Mouse (Mus musculus): ENCODE measurements at regions not wholly inside any gene's neighbourhood (a gene's known extent, or its start where the extent isn't known, plus 50 kb on each side); places are given as distances from the start of the nearest gene placed in this dataset.

DNA sequence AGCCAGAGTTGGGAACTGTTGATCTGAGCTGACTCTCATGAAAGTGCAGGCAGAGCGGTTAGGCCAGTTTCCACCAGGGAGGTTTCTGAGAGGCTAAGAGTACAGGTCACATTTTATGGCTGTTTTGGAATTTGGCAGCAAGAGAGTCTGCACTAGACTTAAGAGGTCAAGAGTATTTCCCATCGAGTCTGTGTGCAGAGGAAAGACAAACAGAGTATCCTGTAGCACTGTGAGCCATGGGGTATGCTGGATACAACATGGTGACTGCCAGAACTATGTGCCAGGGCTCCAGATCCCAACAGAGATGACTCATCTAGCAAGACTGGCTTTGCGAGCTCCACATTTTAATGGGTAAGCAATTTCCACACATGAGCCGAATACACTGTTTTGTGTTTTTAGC is 146.0 kb upstream of the Mpped2 start:
- peak; percentile 59 for DNase-seq

DNA sequence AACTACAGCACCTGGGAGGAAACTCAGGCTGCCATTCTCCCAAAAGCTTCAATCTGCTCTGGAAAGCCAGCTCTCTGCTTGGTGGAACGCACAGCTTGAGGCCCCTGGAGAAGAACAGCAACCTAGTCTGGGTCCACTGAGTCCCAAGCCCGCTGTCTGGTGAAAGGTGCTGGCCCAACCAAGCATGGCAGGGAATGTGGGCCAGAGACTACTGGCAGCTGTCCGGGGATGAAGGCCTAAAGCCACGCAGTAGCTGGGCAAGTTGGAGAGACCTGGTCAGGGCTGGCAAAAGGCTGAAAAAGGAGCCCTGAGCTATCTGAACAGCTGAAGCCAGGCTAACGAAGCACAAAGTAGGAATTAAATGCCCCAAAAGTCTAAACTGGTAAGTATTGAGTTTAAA is 139.4 kb upstream of the Mpped2 start:
- DNase-seq: peak; percentile 23

DNA sequence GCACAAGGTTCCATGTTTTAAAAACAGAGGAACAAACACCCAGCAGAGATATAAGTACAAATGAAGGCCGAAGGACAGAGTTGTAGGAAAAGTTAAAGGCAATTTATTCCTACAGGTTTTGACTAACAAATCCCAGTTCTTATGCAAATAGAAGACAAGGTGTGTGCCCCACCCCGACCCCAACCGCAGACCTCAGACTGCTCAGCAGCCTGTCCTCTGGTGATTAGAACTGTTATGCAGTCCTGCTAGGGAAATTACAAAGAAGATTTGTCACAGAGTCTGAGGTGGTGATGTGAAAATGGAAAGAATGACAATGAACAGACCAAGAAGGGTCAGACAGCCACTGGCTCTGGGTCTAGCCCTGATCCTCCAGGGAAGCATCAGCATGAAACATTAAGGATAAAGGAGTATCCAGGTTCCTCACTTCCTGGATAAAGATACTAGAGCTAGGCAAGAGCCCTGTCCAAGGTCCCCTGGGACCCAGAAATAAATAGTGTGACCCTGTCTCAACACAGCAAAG is 131.4 kb upstream of the Mpped2 start:
- no peak for DNase-seq

DNA sequence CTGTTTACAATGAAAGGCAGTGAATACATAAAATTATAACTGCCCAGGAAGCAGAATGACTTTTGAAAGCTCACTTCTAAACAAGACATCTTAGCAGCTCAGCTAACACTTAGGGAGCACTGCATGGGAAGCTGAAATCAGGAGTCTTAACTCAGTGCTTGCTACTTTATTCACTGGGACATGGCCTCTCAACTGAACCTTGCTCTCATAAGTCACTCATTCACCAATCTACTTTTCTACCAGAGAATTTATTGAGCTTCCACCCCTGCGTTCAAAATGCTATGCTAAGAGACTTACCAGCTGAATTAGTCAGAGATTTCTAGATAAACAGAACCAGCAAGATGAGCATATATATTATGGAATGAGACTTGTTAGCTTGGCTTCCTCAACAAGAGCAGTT is 122.8 kb upstream of the Mpped2 start:
- peak; percentile 4 for DNase-seq

DNA sequence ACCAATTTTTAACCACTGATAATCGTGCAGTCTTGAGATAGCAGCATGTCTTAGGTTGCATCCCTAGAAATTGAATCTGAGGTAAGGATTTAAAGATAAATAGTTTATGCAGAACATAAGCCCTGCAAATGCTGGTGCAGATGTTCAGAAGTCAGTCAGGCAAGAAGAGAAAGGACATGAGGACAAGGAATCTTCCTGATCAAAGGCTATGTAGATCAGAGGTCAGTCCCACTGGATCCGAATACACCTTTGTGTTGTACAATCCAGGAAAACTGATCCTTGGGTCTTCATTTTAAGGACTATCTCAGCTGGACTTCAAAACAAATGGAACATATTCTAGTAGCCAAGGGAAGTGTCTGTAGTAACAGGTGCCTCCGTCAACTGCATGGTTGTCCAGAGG is 121.7 kb upstream of the Mpped2 start:
- DNase-seq: no peak

DNA sequence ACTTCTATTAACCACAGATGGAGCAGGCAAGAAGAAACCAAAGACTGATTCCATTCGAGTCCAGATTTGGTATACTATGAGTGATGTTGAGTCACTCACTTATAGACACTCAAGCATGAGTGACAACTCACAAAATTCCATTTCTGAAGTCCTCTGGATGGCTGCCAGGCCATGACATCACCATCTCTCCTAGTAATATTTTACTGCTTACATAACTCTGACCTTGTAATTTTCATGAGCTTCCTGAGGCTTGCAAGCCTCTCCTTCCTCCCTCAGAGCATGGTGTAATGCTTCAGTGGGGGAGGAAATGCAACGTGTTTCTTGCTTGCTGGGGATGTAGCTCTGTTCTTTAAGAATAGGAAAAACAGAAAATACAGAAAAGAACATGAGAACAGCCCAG is 121.2 kb upstream of the Mpped2 start:
- DNase-seq: no peak

DNA sequence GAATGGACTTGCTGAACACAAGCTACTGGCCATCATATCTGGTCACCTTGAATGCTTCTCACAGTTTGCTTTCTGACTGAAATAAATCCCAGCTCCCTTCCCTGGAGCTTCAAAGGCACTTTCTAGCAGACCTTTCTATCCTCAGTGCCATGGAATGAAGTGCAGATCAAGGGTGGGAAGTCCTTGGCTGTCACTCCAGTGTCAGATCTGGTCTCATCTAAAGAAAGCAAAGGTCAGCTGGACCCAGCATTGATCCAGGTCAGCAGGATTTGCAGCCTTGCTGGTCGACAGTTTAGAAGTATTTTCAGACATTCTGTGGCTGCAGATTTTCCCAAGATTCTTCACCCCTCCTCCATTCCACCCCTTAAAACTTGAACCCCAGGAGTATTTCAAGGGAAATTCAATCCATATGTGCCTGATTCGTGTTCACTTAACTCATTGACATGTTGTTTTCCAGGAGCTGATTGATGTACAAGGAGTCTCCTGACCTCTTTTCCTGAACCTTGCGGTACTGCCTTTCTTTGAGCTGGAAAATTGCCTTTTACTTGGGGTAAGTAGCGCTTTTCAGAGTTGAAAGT is 116.2 kb upstream of the Mpped2 start:
- no peak for DNase-seq

DNA sequence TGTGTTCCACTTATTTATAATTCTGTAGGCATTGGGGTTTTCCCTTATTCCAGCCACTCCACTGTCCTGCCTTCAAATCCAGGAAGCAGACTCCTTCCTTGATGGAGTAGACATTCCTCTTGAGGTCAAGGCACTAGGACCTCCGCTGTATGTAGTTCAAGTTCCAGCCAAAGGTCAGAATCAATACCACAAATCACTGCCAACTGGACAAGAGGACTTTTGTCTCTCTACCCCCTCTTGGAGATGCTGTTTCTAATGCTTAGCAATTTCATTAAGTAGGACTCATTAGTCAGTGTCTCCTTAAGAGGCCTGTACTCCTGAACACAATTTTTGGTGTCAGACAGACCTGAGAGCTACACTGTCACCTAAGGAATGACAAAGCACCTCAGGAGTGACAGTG is 115.0 kb upstream of the Mpped2 start:
- no peak for DNase-seq

DNA sequence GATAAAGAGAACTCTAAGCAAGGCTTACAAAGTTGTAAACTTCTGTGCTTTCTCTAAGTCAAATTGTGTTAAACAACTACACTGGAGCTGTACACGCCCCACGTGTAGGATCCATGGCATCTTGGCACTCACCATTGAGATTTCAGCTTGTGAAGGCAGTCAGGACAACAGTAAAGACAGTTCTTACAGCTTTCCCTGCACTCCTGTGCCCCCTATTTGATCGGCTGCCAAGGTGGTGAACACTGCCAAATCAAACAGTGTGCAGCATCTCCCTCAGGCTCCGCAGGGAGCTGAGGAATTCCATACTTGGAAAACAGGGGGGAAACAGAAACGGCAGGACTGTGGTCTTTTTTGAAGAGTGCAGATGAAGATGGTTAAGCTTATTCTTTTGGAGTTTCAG is 112.4 kb upstream of the Mpped2 start:
- DNase-seq: peak; percentile 47

DNA sequence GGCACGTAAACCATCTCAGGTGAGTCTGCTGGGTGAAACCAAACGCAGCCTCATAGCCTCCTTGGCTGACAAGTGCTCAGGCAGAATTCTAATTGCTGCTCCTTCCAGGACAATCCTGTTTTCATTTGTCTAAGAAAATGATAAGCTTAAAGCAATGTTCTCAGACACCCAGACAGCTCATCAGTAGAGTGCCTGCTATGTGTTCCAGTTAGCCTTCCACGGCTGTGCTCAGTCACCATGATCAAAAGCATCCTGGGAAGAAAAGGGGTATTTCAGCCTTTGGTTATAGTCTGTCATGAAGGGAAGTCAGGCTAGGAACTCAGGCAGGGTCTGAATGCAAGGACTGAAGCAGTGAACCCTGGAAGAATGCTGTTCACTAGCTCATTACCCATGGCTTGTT is 71.8 kb upstream of the Mpped2 start:
- no peak for DNase-seq

DNA sequence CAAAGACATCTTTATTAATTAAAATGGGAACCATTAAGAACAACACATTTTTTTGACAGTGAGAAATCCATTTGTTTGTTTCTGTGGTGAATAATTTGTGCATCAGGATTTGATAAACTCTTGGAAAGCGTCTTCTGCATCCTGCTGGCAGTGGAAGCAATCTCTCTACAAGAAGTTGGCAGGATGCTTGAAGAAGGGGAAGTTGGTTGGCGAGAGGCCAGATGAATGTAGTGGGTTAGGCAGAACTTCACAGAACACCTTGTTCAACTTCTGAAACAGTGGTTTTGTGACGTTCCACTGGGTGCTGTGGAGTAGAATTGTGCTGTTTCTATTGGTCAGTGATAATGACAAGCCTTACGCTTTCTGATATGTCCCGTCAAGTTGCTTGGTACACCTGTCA is 70.7 kb upstream of the Mpped2 start:
- peak; percentile 2 for DNase-seq

DNA sequence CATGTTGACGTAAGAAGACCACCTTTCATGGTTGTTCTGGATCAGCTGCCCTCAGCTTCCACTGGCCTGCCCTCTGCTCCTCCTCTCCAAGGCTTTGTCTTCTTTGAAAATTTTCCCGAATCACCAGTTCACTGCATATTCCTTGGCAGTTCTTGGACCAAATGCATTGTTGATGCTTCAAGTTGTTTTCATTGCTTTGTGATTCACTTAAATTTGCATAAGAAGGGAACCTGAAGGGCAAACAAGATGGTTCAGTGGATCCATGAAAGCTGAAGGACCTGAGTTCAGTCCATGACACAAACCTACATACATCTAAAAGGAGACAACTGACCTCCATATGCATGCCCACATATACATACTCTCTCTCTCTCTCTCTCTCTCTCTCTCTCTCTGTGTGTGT is 69.4 kb upstream of the Mpped2 start:
- no peak for DNase-seq

DNA sequence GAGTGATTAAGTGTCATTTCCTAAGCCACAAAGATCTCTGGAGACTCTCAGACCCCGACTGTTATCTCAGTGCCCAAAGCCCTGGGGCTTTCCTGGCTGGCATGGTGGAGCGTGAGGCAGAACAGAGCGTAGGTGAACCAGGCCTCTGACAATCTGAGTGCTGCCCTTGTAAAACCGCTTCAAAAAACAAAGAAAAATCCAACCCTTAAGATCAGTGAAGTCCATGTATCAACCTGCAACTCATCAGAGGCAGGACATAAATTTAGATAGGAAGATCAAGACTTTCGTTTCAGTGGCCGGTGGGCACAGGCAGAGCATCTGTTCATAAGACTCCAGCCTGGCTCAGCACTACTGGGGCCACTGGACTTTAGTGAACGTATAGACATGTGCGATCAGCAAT is 61.1 kb upstream of the Mpped2 start:
- no peak for DNase-seq
